Mouse (Mus musculus): ENCODE data around the gene Akap12.

Akap12 gene

GRCm38 (mm10) chr10:4266041-4266930 is at the start of gene Akap12:
Gene Akap12, plus strand, starts transcription at chr10:4266380.
- DNase-seq (ENCODE audit: low read depth) = no peak

GRCm38 (mm10) chr10:4230563-4231359 is 35.4 kb upstream of the Akap12 start:
- no peak for DNase-seq (ENCODE audit: low read depth)

DNA sequence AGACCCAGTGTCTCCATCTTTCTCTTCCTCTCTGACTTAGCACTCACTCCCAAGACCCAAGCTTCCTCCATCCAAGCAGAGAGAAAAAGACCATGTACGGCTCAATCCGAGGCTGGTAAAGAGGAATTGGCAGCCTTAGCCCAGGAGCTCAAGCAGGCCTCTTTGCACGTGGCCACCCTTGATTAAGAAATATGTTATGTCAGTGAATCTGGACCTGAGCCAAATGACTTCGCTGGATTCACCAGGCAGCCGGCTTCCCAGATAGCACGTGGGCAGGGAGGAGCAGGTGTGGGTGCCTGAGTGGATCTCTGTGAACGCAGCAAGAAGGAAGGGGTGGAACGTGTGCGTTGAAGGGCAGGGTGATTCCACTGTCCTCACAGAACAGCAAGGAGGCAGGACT is 33.1 kb upstream of the Akap12 start:
- DNase-seq (ENCODE audit: low read depth) = no peak

GRCm38 (mm10) chr10:4239794-4240574 is 26.2 kb upstream of the Akap12 start:
- DNase-seq (ENCODE audit: low read depth) = no peak

DNA sequence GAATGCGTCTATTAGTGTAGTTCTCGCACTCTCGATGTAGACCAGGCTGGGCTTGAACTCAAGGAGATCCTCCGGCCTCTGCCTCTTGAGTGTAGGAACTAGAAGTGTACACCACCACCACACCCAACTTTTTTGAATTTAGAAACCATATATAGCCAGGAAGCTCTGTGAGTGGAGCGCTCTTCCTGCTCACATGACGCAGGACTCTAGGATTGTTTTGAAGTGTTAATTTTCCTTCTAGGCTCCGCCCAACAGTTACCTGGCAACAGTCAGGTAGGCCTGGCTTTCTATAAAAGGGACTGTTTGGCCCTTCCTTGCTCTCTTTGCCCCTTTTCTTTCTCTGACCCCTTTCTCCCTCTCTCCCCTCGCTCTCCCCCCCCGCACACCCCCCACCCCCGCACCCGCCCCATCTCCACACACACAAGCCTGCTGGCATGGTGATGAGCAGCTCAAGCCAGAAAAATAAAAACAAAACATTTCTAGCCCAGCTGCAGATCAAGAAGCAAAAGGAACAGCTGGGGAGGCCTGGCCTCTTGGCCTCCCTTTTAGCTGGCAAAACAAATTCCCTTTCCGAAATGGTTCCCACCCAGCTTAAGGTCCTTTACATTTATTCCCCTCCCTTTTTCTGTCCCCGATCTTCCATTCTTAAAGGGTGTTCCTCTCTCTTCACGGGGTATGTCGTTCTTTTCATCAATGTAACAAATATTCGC is 22.4 kb upstream of the Akap12 start:
- DNase-seq (ENCODE audit: low read depth) = no peak

DNA sequence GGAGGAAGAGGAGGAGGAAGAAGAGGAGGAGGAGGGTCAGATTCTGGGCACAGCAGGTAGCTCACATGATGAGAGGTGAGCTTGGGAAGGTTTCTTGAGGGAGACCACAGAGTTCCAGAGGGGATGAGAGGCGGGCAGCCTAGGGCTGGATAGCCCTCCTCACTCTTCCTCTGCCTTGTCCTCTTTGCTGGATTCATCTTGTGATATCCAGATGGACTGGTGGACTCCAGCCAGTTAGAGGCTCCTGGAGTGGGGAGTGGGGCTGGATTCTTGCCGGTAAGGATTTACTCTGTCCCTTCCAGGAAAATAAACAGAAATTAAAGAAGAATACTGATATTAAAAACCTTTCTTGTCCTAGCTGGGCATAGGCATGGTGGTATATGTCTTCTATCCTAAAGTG is 20.4 kb upstream of the Akap12 start:
- DNase-seq (ENCODE audit: low read depth) = no peak

DNA sequence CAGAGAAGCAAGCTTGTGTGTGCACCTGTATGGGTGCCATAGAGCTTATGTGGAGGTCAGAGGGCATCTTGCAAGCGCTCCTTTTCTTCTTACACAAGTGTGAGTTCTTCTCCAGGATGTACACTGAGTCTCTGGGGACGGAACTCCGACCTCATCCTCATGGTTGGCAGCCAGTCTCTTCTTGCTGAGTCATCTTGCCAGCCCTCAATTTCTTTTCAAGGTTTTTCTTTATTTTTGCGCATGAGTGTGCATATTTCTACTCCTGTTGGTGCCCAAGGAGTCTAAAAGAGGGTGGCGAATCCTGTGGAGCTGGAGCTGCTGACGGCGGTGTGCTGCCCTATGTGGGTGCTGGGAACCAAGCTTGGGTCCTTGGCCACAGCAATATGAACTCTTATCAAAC is 19.8 kb upstream of the Akap12 start:
- no peak for DNase-seq (ENCODE audit: low read depth)

DNA sequence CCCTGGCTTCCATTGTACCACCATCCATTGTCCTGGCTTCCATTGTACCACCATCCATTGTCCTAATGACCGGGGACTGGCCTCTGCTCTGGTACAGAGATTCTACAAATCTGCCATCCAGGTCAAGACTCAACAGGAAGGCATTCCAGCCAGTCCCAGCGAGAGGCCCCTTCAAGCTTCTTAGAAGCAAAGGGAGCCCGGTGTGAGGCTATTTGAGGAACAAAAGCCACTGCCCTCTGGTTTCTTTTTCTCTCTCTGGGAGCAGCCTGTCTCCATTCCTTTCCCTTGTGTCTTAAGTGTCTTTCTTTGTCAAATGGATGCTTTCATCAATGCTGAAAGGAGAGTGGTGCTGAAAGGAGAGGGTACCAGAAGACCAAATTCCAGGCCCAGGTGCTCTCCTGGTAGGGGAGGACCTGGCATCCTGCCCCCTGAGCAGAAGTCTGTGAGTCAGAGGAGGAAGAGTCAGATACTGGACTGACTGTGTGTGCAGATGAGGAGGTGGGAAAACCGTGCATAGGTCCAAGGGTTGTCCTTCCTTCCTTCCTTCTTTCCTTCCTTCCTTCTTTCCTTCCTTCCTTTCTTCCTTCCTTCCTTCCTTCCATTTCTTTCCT is 16.8 kb upstream of the Akap12 start:
- DNase-seq (ENCODE audit: low read depth) = no peak

DNA sequence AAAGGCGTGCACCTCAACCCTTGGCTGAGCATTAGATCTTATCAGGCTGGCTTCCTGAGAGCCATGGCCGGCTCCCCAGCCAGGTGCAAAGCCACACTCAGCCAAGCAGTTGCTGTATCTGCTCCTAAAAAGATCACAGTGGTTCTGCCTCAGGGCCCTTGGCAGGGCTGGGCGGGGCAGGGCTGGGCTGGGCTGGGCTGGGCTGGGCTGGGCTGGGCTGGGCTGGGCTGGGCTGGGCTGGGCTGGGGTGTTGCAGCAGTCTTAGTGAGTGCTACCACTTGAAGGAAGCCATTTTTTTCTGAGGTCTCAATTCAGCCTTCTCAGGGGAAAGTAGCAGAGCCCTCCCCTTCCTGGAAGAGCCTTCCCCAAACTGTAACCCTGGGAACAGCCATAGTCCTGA is 15.5 kb upstream of the Akap12 start:
- no peak for DNase-seq (ENCODE audit: low read depth)

GRCm38 (mm10) chr10:4253613-4254012 is 12.6 kb upstream of the Akap12 start:
- no peak for DNase-seq (ENCODE audit: low read depth)

GRCm38 (mm10) chr10:4254459-4254858 is 11.7 kb upstream of the Akap12 start:
- DNase-seq (ENCODE audit: low read depth) = no peak

DNA sequence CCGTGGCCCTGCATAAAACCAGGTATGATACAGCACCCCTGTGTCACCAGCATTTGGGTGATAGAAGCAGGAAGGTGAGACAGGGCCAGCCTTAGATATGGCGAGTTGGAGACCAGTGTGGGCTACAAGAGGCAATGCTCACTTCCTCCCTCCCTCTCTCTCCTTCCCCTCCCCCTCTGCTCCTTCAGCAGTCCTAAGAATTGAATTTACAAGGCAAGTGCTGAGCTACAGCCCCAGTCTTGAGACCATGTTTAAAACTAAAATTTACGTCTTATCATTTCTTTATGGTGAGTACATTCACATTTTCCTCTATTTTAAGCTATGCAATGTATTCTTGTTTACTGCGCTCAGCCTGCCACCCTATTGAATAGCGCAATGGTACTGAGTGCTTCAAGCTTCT is 5.3 kb upstream of the Akap12 start:
- no peak for DNase-seq (ENCODE audit: low read depth)

- no peak for DNase-seq (ENCODE audit: low read depth)
Observed at GRCm38 (mm10) chr10:4261359-4261952, 4.7 kb upstream of the Akap12 start.

DNA sequence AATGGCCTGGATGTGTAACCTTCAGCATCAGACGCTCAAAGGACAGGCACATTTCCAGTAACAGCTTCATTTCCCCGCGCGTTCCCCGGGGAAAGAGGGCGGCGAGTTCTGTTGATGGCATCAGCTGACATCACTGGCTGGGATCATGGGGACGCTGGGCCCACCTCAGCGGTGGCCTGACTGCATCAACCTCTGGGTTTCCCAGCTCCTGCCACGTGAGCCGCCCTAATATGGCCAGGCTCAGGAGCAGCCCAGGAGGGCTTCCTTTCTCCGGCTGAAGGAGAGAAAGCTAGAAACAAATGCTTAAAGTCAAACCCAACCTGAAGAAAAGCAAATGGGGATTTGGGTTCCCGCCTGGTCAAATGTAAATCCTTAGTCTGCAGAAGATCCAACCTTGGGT is 539 bp upstream of the Akap12 start:
- DNase-seq (ENCODE audit: low read depth) = no peak

GRCm38 (mm10) chr10:4266931-4267310 is 741 bp downstream of the Akap12 start:
- no peak for DNase-seq (ENCODE audit: low read depth)

DNA sequence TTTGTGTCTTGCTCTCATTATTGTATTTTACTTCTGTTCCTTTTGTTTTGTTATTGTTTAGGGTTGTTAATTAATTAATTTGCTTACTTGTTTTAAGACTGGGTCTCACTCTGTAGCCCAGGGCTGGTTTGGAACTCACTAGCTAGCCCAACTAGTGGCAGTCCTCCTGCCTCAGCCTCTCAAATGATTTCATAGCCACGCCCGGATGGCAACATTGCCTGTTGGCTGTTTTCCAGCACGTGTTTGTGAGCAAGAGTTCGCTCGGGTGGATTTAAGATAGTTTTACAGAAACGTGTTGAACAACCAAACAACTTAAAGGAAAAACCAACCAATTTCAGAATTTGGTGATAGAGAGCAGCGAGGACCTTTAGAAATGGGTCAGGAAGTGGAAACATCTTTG is 1.3 kb downstream of the Akap12 start:
- no peak for DNase-seq (ENCODE audit: low read depth)

- DNase-seq (ENCODE audit: low read depth) = no peak
Observed at GRCm38 (mm10) chr10:4268140-4268539, 2.0 kb downstream of the Akap12 start.

DNA sequence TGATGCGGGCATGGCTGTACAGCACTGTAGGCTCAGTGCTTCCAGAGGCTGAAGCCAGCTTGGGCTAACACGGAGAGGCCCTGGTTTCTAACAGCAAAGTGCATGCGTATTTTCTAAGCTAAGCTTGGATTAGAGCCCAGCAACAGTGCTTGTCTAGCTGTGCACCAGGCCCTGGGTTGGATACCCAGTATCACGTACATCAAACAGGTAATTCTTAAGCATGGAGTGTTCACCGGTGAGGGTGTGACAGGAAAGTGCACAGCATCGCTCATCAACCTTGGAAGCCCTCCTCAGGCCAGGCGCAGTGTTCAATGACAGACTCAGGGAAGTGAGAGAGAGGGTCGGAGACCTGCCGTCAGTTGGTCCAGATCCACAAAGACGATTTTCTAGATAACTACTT is 9.4 kb downstream of the Akap12 start:
- DNase-seq (ENCODE audit: low read depth) = no peak

DNA sequence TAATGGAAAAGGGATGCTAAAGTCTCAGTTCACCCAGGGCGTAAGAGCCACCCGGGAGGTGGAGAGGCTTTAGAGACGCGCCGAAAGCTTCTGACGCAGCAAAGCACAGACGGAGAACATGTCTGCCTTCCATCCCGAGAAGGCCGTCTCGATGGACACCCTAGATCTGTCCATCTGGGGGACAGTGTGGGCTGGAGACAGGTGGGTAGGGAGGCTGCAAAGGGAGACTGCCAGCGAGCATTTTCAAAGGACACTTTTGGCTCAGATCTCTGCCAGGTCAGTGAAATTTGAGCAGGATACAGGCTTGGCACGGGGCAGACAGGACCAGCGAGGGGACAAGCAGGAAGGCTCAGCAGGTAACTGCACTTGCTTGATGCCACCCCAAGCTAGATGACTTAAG is 9.9 kb downstream of the Akap12 start:
- DNase-seq (ENCODE audit: low read depth) = no peak

DNA sequence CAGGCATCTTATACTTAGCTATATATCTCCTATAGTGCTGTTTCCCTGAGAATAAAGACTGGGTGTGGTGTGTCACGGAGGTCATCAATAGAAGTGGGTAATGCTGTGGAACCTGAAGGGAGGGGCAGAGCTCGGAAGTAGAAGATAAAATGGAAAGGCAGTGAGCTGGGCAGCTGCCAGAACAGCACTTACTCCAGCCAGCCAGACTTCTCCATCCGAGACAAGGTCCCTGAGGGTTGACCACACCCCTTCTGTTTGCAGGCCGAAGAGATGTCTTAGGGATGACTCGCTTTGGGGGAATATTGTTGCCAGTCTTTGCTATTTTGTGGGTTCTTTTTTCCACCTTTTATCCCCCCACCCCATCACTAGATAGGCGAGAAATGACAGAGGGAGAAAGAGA is 11.9 kb downstream of the Akap12 start:
- no peak for DNase-seq (ENCODE audit: low read depth)

DNA sequence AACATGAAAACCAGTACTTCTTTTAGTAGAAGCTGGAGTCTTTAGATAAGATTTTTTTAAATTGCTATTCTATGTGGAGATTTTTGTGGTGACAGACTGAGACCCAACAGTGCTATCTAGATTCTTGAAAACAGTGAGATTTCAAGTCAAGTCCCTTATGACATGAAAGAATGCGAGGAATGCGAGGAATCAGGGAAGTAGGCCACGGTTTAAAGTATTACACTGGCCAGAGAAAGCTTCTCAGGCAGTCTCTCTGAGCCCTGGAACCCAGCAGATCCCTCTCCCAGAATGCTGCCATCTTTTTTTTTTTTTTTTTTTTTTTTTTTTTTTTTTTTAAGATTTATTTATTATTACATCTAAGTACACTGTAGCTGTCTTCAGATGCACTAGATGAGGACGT is 16.2 kb downstream of the Akap12 start:
- no peak for DNase-seq (ENCODE audit: low read depth)
